Mouse (Mus musculus) lung, postnatal 14 days (tissue): Measurements from ENCODE around the gene Fam25c.
A peak's percentile ranks its signal among the peaks of the same experiment; 100 is the strongest.

Experiments
- DNase-seq: peaks from one replicate; pipeline ENCODE4 v3.0.0; 2021

Gene Fam25c

GRCm38 (mm10) chr14:34363490-34364253 is 8.4 kb upstream of the Fam25c start:
- DNase-seq: peak; percentile 71

- DNase-seq: peak; percentile 66
Observed at GRCm38 (mm10) chr14:34362726-34363445, 7.7 kb upstream of the Fam25c start.

GRCm38 (mm10) chr14:34362135-34362534 is 6.9 kb upstream of the Fam25c start:
- DNase-seq: no peak

GRCm38 (mm10) chr14:34360251-34360650 is 5.0 kb upstream of the Fam25c start:
- no peak for DNase-seq

- no peak for DNase-seq
Observed at GRCm38 (mm10) chr14:34359676-34360244, 4.5 kb upstream of the Fam25c start.

- no peak for DNase-seq
Observed at GRCm38 (mm10) chr14:34357671-34358455, 2.6 kb upstream of the Fam25c start.

- no peak for DNase-seq
Observed at GRCm38 (mm10) chr14:34354456-34354855, 777 bp downstream of the Fam25c start.

- DNase-seq: peak; percentile 54
Observed at GRCm38 (mm10) chr14:34353326-34353725, 1.9 kb downstream of the Fam25c start.

GRCm38 (mm10) chr14:34352523-34352922 is 2.7 kb downstream of the Fam25c start:
- no peak for DNase-seq

GRCm38 (mm10) chr14:34351660-34352059 is 3.6 kb downstream of the Fam25c start:
- DNase-seq: no peak

GRCm38 (mm10) chr14:34349007-34349406 is 6.2 kb downstream of the Fam25c start:
- peak; percentile 35 for DNase-seq

GRCm38 (mm10) chr14:34348301-34348700 is 6.9 kb downstream of the Fam25c start:
- no peak for DNase-seq

- no peak for DNase-seq
Observed at GRCm38 (mm10) chr14:34347084-34347483, 8.1 kb downstream of the Fam25c start.

GRCm38 (mm10) chr14:34345771-34346566 is 9.3 kb downstream of the Fam25c start:
- DNase-seq: no peak

GRCm38 (mm10) chr14:34344361-34344760 is 10.9 kb downstream of the Fam25c start:
- DNase-seq: no peak

GRCm38 (mm10) chr14:34343078-34343477 is 12.2 kb downstream of the Fam25c start:
- DNase-seq: no peak

GRCm38 (mm10) chr14:34341993-34342392 is 13.2 kb downstream of the Fam25c start:
- DNase-seq: no peak

GRCm38 (mm10) chr14:34339446-34339845 is 15.8 kb downstream of the Fam25c start:
- no peak for DNase-seq

- DNase-seq: no peak
Observed at GRCm38 (mm10) chr14:34332476-34332875, 22.8 kb downstream of the Fam25c start.

- DNase-seq: no peak
Observed at GRCm38 (mm10) chr14:34331886-34332285, 23.3 kb downstream of the Fam25c start.

- no peak for DNase-seq
Observed at GRCm38 (mm10) chr14:34330657-34331158, 24.5 kb downstream of the Fam25c start.

- no peak for DNase-seq
Observed at GRCm38 (mm10) chr14:34327618-34328017, 27.6 kb downstream of the Fam25c start.
